Mouse (Mus musculus) kidney, embryonic 14.5 days (tissue): ENCODE measurements around the gene Actn1. TPM values are rescaled to one million over a fixed set of nuclear protein-coding genes. Genes with fewer than 3 reads are reported as not detected.

Experiments used
- ATAC-seq: fragments of 200-750 bp; cut with Nextera tagmentation; 2 replicates; pipeline ENCODE4 v1.8.0; 2017; ENCODE audit warnings: moderate number of reproducible peaks, mild to moderate bottlenecking, moderate TSS enrichment, moderate library complexity; ENCODE audit not compliant: low FRiP score, low TSS enrichment
- H3K27ac ChIP-seq: fragments of 300-500 bp; sonication (generic); 2 replicates; pipeline ENCODE4 v1.5.1; 2014; ENCODE audit warnings: low read depth, mild to moderate bottlenecking, low read length, moderate library complexity, mixed read lengths
- H3K27me3 ChIP-seq: fragments of 300-500 bp; sonication (generic); 2 replicates; pipeline ENCODE4 v1.6.1; 2014; ENCODE audit warnings: mild to moderate bottlenecking, low read length; ENCODE audit not compliant: control insufficient read depth, insufficient read depth
- H3K36me3 ChIP-seq: fragments of 300-500 bp; sonication (generic); 2 replicates; pipeline ENCODE4 v1.6.1; 2014; ENCODE audit warnings: low read length, mixed read lengths; ENCODE audit not compliant: control insufficient read depth, insufficient read depth
- H3K4me1 ChIP-seq: fragments of 300-500 bp; sonication (generic); 2 replicates; pipeline ENCODE4 v1.6.1; 2014; ENCODE audit warnings: low read length, mixed read lengths; ENCODE audit not compliant: control insufficient read depth, insufficient read depth
- H3K4me2 ChIP-seq: fragments of 300-500 bp; sonication (generic); replicated peaks from 2 replicates; pipeline ENCODE4 v1.6.1; 2014; ENCODE audit warnings: low read depth, mild to moderate bottlenecking, low read length
- H3K4me3 ChIP-seq: fragments of 300-500 bp; sonication (generic); 2 replicates; pipeline ENCODE4 v1.5.1; 2014; ENCODE audit warnings: mild to moderate bottlenecking, low read length
- H3K9ac ChIP-seq: fragments of 300-500 bp; sonication (generic); 2 replicates; pipeline ENCODE4 v1.6.1; 2014; ENCODE audit warnings: low read depth, mild to moderate bottlenecking, low read length, moderate library complexity
- H3K9me3 ChIP-seq: fragments of 300-500 bp; sonication (generic); 2 replicates; pipeline ENCODE4 v1.6.1; 2016; ENCODE audit warnings: low read length; ENCODE audit not compliant: control insufficient read depth
- WGBS: fragments of 180-500 bp; shearing (Covaris S2); extraction: QIAGEN DNeasy Blood & Tissue Kit; methylation state at CpG from one replicate; pipeline ENCODE4 v1.1.7; 2014; 5-methylcytosine and 5-hydroxymethylcytosine counted together
- polyA plus RNA-seq: library from polyadenylated mRNA; unstranded; fragments of >200 nt; fragmentation: Nextera tagmentation; extraction: Ambion mirVana; gene quantifications from 2 replicates; pipeline ENCODE4 v1.2.1, GENCODE M21; 2014

Actn1 gene
- polyA plus RNA-seq, 1 experiment from 2014 or later = 52.6 TPM

DNA sequence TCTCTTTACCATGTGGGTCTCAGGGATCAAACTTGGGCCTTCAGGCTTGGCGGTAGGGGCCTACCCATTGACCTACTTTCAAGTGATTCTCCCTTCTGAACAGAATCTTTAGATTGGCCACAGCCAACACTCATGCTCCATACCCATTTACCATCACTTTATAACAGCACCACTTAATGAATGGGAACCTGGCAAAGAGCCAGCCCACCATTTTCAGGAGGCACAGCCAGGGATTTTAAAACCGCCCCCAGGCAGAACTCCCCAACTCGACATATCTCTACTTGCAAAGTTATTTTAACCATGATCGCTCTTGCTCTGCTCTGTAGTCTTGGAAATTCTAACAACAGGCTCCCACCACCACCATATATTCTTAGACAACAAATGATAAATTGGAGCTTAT, 93.5 kb downstream of the Actn1 start:
- ATAC-seq = no peak
- WGBS = 87% methylated on average over 4 of the region's 4 CpGs
- no peak overlapping the region for H3K27ac ChIP-seq
- H3K27me3 ChIP-seq = no peaks in the 10 kb centered on the region
- no peaks in the 10 kb centered on the region for H3K9me3 ChIP-seq
- H3K9ac ChIP-seq = no peak overlapping the region
- peaks cover 29% of the 10 kb centered on the region for H3K36me3 ChIP-seq
- H3K4me1 ChIP-seq = no peaks in the 10 kb centered on the region
- no peak overlapping the region for H3K4me2 ChIP-seq
- no peak overlapping the region for H3K4me3 ChIP-seq

DNA sequence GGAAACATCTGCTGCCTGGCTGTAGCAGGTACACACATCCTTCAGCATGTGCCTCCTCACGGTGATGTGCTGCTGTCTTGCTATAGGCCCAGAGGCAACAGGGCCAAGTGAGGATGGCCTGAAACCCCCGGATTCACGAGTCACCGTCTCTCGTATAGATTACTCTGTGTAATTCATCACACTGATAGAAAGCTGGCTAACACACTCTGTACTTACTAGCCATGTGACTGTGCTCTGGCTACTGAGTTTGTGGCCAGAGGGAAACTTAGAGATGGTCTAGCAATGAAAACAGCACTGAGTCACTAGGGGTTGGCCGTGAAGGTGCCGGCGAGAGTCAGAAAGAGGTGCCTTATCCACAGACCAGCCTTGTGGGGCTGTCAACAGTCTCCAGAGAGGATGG, 95.6 kb downstream of the Actn1 start:
- ATAC-seq = no peak
- 93% methylated on average over 8 of the region's 8 CpGs for WGBS
- H3K4me1 ChIP-seq = no peaks in the 10 kb centered on the region
- H3K4me2 ChIP-seq = no peak overlapping the region
- no peak overlapping the region for H3K4me3 ChIP-seq
- H3K36me3 ChIP-seq = peaks cover 8% of the 10 kb centered on the region; the same call in 1 of the 2 replicates
- H3K9ac ChIP-seq = no peak overlapping the region
- H3K9me3 ChIP-seq = no peaks in the 10 kb centered on the region
- H3K27me3 ChIP-seq = no peaks in the 10 kb centered on the region
- H3K27ac ChIP-seq = no peak overlapping the region

- no peak for ATAC-seq
- no peaks in the 10 kb centered on the region for H3K4me1 ChIP-seq
- peaks cover 4% of the 10 kb centered on the region; the same call in 1 of the 2 replicates for H3K36me3 ChIP-seq
- no peak overlapping the region for H3K9ac ChIP-seq
- H3K4me3 ChIP-seq = no peak overlapping the region
- H3K4me2 ChIP-seq = no peak overlapping the region
- no peak overlapping the region for H3K27ac ChIP-seq
- no peaks in the 10 kb centered on the region for H3K9me3 ChIP-seq
- H3K27me3 ChIP-seq = no peaks in the 10 kb centered on the region
- WGBS = 72% methylated on average over 3 of the region's 3 CpGs
Observed at GRCm38 (mm10) chr12:80162448-80162847, 97.7 kb downstream of the Actn1 start.

DNA sequence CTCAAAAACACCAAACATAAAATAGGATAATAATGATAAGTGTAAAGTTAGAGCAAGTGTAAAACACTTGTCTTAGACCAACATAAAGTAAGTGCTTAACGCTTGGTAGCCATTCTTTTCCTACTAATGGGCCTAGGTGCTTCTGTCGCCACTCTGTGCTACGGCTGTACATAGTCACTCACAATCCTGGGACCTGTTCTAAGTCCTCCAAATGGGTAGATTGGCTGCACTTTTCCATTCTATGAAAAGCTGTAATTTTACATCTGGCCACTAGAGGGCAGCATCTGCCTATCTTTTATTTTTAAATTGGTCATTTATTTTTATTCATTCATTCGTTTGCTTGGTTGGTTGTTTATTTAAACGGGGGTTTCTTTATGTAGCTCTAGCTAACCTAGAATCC, 102.5 kb downstream of the Actn1 start:
- Histone ChIP-seq H3K27ac (no peak overlapping the region), H3K4me1 (no peaks in the 10 kb centered on the region), H3K36me3 (no peaks in the 10 kb centered on the region), H3K4me2 (no peak overlapping the region; the same call in 1 of the 2 replicates), H3K9me3 (no peaks in the 10 kb centered on the region), H3K9ac (no peak overlapping the region), H3K4me3 (no peak overlapping the region), H3K27me3 (no peaks in the 10 kb centered on the region)
- WGBS = 8% methylated on average over 5 of the region's 5 CpGs
- no peak for ATAC-seq

DNA sequence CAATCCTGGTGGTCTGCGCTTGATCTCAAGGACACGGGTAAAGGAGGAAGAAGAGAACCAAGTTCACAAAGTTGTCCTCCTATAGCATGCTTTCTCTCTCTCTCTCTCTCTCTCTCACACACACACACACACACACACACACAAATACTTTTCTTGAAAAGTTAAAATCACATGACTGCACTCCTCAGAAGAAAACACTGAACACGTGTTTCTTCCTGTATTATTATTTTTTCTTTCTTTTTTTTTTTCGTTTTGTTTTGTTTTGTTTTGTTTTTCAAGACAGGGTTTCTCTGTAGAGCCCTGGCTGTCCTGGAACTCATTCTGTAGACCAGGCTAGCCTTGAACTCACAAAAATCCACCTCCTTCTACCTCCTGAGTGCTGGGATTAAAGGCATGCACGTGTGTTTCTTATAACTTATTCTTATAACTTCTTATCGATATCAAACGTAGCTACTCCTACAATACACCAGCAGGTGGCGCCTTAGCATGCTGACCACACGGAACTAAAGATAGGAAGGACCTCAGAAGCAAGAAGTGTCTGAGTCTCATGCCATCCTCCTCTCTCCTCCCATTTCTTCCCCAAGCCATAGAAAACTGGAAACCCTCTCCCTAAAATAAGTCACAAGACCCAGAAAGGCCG, 106.4 kb downstream of the Actn1 start:
- Histone ChIP-seq H3K9ac (no peak overlapping the region), H3K4me3 (no peak overlapping the region), H3K27me3 (no peaks in the 10 kb centered on the region), H3K4me1 (no peaks in the 10 kb centered on the region), H3K9me3 (no peaks in the 10 kb centered on the region), H3K27ac (no peak overlapping the region), H3K36me3 (no peaks in the 10 kb centered on the region), H3K4me2 (no peak overlapping the region)
- 41% methylated on average over 10 of the region's 10 CpGs for WGBS
- no peak; the same call in 1 of the 2 replicates for ATAC-seq

DNA sequence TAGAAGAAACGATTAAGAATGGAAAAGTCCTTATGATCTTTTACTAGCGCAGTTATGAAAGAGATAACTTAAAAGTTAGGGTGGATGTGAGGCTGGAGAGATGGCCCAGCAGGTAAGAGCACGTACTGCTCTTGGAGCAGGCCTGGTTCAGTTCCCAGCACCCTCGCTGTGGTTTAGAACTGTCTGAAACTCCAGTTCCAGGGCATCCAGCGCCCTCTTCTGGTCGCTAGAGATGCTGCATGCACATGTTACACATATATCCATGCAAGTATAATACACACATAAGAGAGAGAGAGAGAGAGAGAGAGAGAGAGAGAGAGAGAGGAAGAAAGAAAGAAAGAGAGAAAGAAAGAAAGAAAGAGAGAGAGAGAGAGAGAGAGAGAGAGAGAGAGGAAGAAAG, 107.1 kb downstream of the Actn1 start:
- Histone ChIP-seq H3K9me3 (no peaks in the 10 kb centered on the region), H3K27ac (no peak overlapping the region), H3K36me3 (no peaks in the 10 kb centered on the region), H3K4me3 (no peak overlapping the region), H3K27me3 (no peaks in the 10 kb centered on the region), H3K4me2 (no peak overlapping the region), H3K9ac (no peak overlapping the region), H3K4me1 (no peaks in the 10 kb centered on the region)
- 87% methylated on average over 6 of the region's 6 CpGs for WGBS
- no peak for ATAC-seq

DNA sequence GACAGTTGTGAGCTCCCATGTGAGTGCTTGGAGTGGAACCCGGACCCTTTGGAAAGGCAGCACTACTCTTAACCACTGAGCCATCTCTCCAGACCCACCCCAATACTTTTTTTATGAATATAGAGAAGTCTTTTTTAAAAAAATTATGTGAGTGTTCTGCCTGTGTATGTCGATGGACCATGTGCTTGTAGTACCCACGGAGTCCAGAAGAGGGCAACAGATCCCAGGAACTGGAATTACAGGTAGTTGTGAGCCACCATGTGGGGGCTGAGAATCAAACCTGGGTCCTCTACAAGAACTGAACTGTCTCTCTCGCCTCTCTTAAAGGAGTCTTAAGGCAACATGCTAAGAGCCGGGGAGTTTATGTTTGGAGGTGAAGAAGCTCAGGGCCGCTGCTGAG, 108.3 kb downstream of the Actn1 start:
- Histone ChIP-seq H3K27me3 (no peaks in the 10 kb centered on the region), H3K4me1 (0 out of 2 replicates have a peak, but pooled peaks cover 3% of the 10 kb centered on the region), H3K9me3 (no peaks in the 10 kb centered on the region), H3K4me3 (no peak overlapping the region), H3K4me2 (no peak overlapping the region), H3K27ac (no peak overlapping the region), H3K9ac (no peak overlapping the region), H3K36me3 (no peaks in the 10 kb centered on the region)
- ATAC-seq = no peak
- 92% methylated on average over 6 of the region's 6 CpGs for WGBS

GRCm38 (mm10) chr12:80150624-80151023, 109.5 kb downstream of the Actn1 start:
- 0 out of 2 replicates have a peak, but pooled peaks cover 11% of the 10 kb centered on the region for H3K4me1 ChIP-seq
- no peaks in the 10 kb centered on the region for H3K36me3 ChIP-seq
- H3K9me3 ChIP-seq = no peaks in the 10 kb centered on the region
- WGBS = 34% methylated on average over 8 of the region's 8 CpGs
- no peak overlapping the region for H3K4me2 ChIP-seq
- H3K27me3 ChIP-seq = no peaks in the 10 kb centered on the region
- no peak overlapping the region for H3K27ac ChIP-seq
- no peak overlapping the region for H3K4me3 ChIP-seq
- H3K9ac ChIP-seq = no peak overlapping the region
- ATAC-seq = no peak

DNA sequence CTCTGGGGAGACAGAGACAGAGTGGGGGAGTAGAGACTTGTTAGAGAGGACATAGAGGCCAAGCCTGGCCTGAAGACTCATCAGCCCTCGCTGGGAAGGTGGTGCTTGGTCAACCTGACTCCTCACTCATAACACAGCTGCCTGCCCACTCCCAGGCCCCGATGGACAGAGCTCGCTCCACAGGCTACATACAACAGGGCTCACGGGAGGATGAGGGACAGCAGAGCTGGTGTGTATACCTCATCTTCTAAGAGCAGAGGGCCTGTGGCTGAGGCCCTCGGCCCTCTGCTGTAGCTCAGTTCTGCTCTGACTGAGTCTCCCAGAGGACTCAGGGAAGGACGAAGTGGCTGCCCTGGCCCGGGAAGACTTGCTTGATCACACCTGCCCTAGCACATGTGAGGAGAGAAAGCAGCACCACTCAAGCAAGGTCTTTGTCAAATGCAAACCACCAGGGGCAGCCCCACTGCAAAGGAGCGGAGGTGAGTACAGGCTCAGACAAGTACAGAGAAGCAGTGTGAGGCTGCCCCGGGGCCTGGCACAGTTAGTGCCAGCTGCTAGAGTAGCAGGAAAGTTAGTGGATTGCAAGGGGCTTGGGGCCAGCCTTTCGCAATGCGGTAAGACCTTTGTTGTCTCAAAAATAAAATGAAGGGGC, 112.5 kb downstream of the Actn1 start:
- H3K27ac ChIP-seq = no peak overlapping the region
- H3K4me1 ChIP-seq = 0 out of 2 replicates have a peak, but pooled peaks cover 14% of the 10 kb centered on the region
- no peak overlapping the region for H3K9ac ChIP-seq
- no peaks in the 10 kb centered on the region for H3K36me3 ChIP-seq
- H3K4me2 ChIP-seq = no peak overlapping the region
- no peaks in the 10 kb centered on the region for H3K9me3 ChIP-seq
- 89% methylated on average over 11 of the region's 11 CpGs for WGBS
- no peaks in the 10 kb centered on the region for H3K27me3 ChIP-seq
- ATAC-seq = no peak
- no peak overlapping the region for H3K4me3 ChIP-seq
